Mouse (Mus musculus): ENCODE results near the gene Fam124a. TPM values are rescaled to one million over a fixed set of nuclear protein-coding genes. Genes with fewer than 3 reads are reported as not detected.
"Not testable (repeated sequence)": the region's sequence is repeated elsewhere in the genome, so short reads cannot be mapped to it uniquely, and the experiment has no call there.

The Fam124a gene
- polyA plus RNA-seq, 1 experiment from 2014 or later, result 3.7 TPM

GRCm38 (mm10) chr14:62638345-62638702, 82.8 kb downstream of the Fam124a start:
- no peak for ATAC-seq (ENCODE audit: insufficient read depth, low FRiP score)
- H3K36me3 ChIP-seq (ENCODE audit: control insufficient read depth, insufficient read depth, low read length), result no peaks in the 10 kb centered on the region
- H3K4me1 ChIP-seq (ENCODE audit: control insufficient read depth, insufficient read depth, low read length), result peaks cover 5% of the 10 kb centered on the region; the same call in 1 of the 2 replicates
- H3K9ac ChIP-seq (ENCODE audit: low read length), result no peak overlapping the region
- H3K4me3 ChIP-seq (replicated peaks; ENCODE audit: low read length), result no peak overlapping the region
- 46% methylated on average over 6 of the region's 6 CpGs for WGBS
- no peaks in the 10 kb centered on the region for H3K27me3 ChIP-seq (ENCODE audit: control insufficient read depth, insufficient read depth, low read length)
- no peaks in the 10 kb centered on the region for H3K9me3 ChIP-seq (replicated peaks; ENCODE audit: control insufficient read depth, low read length)
- no peak overlapping the region for H3K4me2 ChIP-seq (ENCODE audit: low read depth, low read length)
- H3K27ac ChIP-seq (ENCODE audit: low read length), result no peak overlapping the region

GRCm38 (mm10) chr14:62639111-62639510, 83.6 kb downstream of the Fam124a start:
- H3K4me2 ChIP-seq (ENCODE audit: low read depth, low read length), result no peak overlapping the region
- H3K9ac ChIP-seq (ENCODE audit: low read length), result no peak overlapping the region
- 57% methylated on average over 6 of the region's 6 CpGs for WGBS
- ATAC-seq (ENCODE audit: insufficient read depth, low FRiP score), result no peak
- H3K27ac ChIP-seq (ENCODE audit: low read length), result no peak overlapping the region
- H3K36me3 ChIP-seq (ENCODE audit: control insufficient read depth, insufficient read depth, low read length), result no peaks in the 10 kb centered on the region
- no peak overlapping the region for H3K4me3 ChIP-seq (replicated peaks; ENCODE audit: low read length)
- no peaks in the 10 kb centered on the region for H3K27me3 ChIP-seq (ENCODE audit: control insufficient read depth, insufficient read depth, low read length)
- peaks cover 5% of the 10 kb centered on the region; the same call in 1 of the 2 replicates for H3K4me1 ChIP-seq (ENCODE audit: control insufficient read depth, insufficient read depth, low read length)
- no peaks in the 10 kb centered on the region for H3K9me3 ChIP-seq (replicated peaks; ENCODE audit: control insufficient read depth, low read length)

GRCm38 (mm10) chr14:62639551-62639950, 84.0 kb downstream of the Fam124a start:
- H3K4me2 ChIP-seq (ENCODE audit: low read depth, low read length), result no peak overlapping the region
- H3K27me3 ChIP-seq (ENCODE audit: control insufficient read depth, insufficient read depth, low read length), result no peaks in the 10 kb centered on the region
- H3K27ac ChIP-seq (ENCODE audit: low read length), result no peak overlapping the region
- peaks cover 5% of the 10 kb centered on the region; the same call in 1 of the 2 replicates for H3K4me1 ChIP-seq (ENCODE audit: control insufficient read depth, insufficient read depth, low read length)
- H3K36me3 ChIP-seq (ENCODE audit: control insufficient read depth, insufficient read depth, low read length), result no peaks in the 10 kb centered on the region
- no peak for ATAC-seq (ENCODE audit: insufficient read depth, low FRiP score)
- no peaks in the 10 kb centered on the region for H3K9me3 ChIP-seq (replicated peaks; ENCODE audit: control insufficient read depth, low read length)
- H3K4me3 ChIP-seq (replicated peaks; ENCODE audit: low read length), result no peak overlapping the region
- 90% methylated on average over 5 of the region's 5 CpGs for WGBS
- H3K9ac ChIP-seq (ENCODE audit: low read length), result no peak overlapping the region

- Histone ChIP-seq H3K27me3 (ENCODE audit: control insufficient read depth, insufficient read depth, low read length) (no peaks in the 10 kb centered on the region), H3K27ac (ENCODE audit: low read length) (no peak overlapping the region), H3K9ac (ENCODE audit: low read length) (no peak overlapping the region), H3K9me3 (replicated peaks; ENCODE audit: control insufficient read depth, low read length) (no peaks in the 10 kb centered on the region), H3K4me1 (ENCODE audit: control insufficient read depth, insufficient read depth, low read length) (peaks cover 5% of the 10 kb centered on the region; the same call in 1 of the 2 replicates), H3K4me3 (replicated peaks; ENCODE audit: low read length) (no peak overlapping the region), H3K4me2 (ENCODE audit: low read depth, low read length) (no peak overlapping the region), H3K36me3 (ENCODE audit: control insufficient read depth, insufficient read depth, low read length) (no peaks in the 10 kb centered on the region)
- 69% methylated on average over 4 of the region's 4 CpGs for WGBS
- no peak for ATAC-seq (ENCODE audit: insufficient read depth, low FRiP score)
These were observed 84.9 kb downstream of the Fam124a start for GRCm38 (mm10) chr14:62640396-62640795.

GRCm38 (mm10) chr14:62642368-62642767, 86.8 kb downstream of the Fam124a start:
- not testable (repeated sequence) for ATAC-seq (ENCODE audit: insufficient read depth, low FRiP score); H3K27me3 ChIP-seq (ENCODE audit: control insufficient read depth, insufficient read depth, low read length); H3K4me3 ChIP-seq (replicated peaks; ENCODE audit: low read length); H3K4me1 ChIP-seq (ENCODE audit: control insufficient read depth, insufficient read depth, low read length); H3K27ac ChIP-seq (ENCODE audit: low read length); H3K36me3 ChIP-seq (ENCODE audit: control insufficient read depth, insufficient read depth, low read length); H3K9me3 ChIP-seq (replicated peaks; ENCODE audit: control insufficient read depth, low read length); H3K9ac ChIP-seq (ENCODE audit: low read length); H3K4me2 ChIP-seq (ENCODE audit: low read depth, low read length)
- WGBS, result 70% methylated on average over 6 of the region's 7 CpGs

GRCm38 (mm10) chr14:62648405-62648804, 92.9 kb downstream of the Fam124a start:
- Histone ChIP-seq H3K27ac (ENCODE audit: low read length) (no peak overlapping the region), H3K36me3 (ENCODE audit: control insufficient read depth, insufficient read depth, low read length) (no peaks in the 10 kb centered on the region), H3K4me3 (replicated peaks; ENCODE audit: low read length) (no peak overlapping the region), H3K9me3 (replicated peaks; ENCODE audit: control insufficient read depth, low read length) (no peaks in the 10 kb centered on the region), H3K4me1 (ENCODE audit: control insufficient read depth, insufficient read depth, low read length) (no peaks in the 10 kb centered on the region), H3K4me2 (ENCODE audit: low read depth, low read length) (no peak overlapping the region), H3K27me3 (ENCODE audit: control insufficient read depth, insufficient read depth, low read length) (no peaks in the 10 kb centered on the region), H3K9ac (ENCODE audit: low read length) (no peak overlapping the region)
- WGBS, result 82% methylated on average over 6 of the region's 6 CpGs
- ATAC-seq (ENCODE audit: insufficient read depth, low FRiP score), result no peak

GRCm38 (mm10) chr14:62650376-62650775, 94.8 kb downstream of the Fam124a start:
- H3K27ac ChIP-seq (ENCODE audit: low read length), result no peak overlapping the region
- WGBS, result 64% methylated on average over 3 of the region's 3 CpGs
- H3K27me3 ChIP-seq (ENCODE audit: control insufficient read depth, insufficient read depth, low read length), result no peaks in the 10 kb centered on the region
- no peaks in the 10 kb centered on the region for H3K4me1 ChIP-seq (ENCODE audit: control insufficient read depth, insufficient read depth, low read length)
- H3K36me3 ChIP-seq (ENCODE audit: control insufficient read depth, insufficient read depth, low read length), result no peaks in the 10 kb centered on the region
- H3K9me3 ChIP-seq (replicated peaks; ENCODE audit: control insufficient read depth, low read length), result no peaks in the 10 kb centered on the region
- no peak overlapping the region for H3K4me3 ChIP-seq (replicated peaks; ENCODE audit: low read length)
- no peak overlapping the region for H3K4me2 ChIP-seq (ENCODE audit: low read depth, low read length)
- no peak for ATAC-seq (ENCODE audit: insufficient read depth, low FRiP score)
- H3K9ac ChIP-seq (ENCODE audit: low read length), result no peak overlapping the region

GRCm38 (mm10) chr14:62651771-62652170, 96.2 kb downstream of the Fam124a start:
- H3K36me3 ChIP-seq (ENCODE audit: control insufficient read depth, insufficient read depth, low read length), result no peaks in the 10 kb centered on the region
- no peaks in the 10 kb centered on the region for H3K27me3 ChIP-seq (ENCODE audit: control insufficient read depth, insufficient read depth, low read length)
- ATAC-seq (ENCODE audit: insufficient read depth, low FRiP score), result no peak
- H3K27ac ChIP-seq (ENCODE audit: low read length), result no peak overlapping the region
- H3K4me2 ChIP-seq (ENCODE audit: low read depth, low read length), result no peak overlapping the region
- H3K9me3 ChIP-seq (replicated peaks; ENCODE audit: control insufficient read depth, low read length), result no peaks in the 10 kb centered on the region
- no peak overlapping the region for H3K9ac ChIP-seq (ENCODE audit: low read length)
- no peaks in the 10 kb centered on the region for H3K4me1 ChIP-seq (ENCODE audit: control insufficient read depth, insufficient read depth, low read length)
- no peak overlapping the region for H3K4me3 ChIP-seq (replicated peaks; ENCODE audit: low read length)
- WGBS, result 88% methylated on average over 3 of the region's 3 CpGs

GRCm38 (mm10) chr14:62655996-62656395, 100.5 kb downstream of the Fam124a start:
- 84% methylated on average over 7 of the region's 7 CpGs for WGBS
- Histone ChIP-seq H3K9me3 (replicated peaks; ENCODE audit: control insufficient read depth, low read length) (no peaks in the 10 kb centered on the region), H3K4me2 (ENCODE audit: low read depth, low read length) (no peak overlapping the region), H3K4me3 (replicated peaks; ENCODE audit: low read length) (no peak overlapping the region), H3K36me3 (ENCODE audit: control insufficient read depth, insufficient read depth, low read length) (no peaks in the 10 kb centered on the region), H3K27ac (ENCODE audit: low read length) (no peak overlapping the region), H3K27me3 (ENCODE audit: control insufficient read depth, insufficient read depth, low read length) (no peaks in the 10 kb centered on the region), H3K9ac (ENCODE audit: low read length) (no peak overlapping the region), H3K4me1 (ENCODE audit: control insufficient read depth, insufficient read depth, low read length) (no peaks in the 10 kb centered on the region)
- no peak for ATAC-seq (ENCODE audit: insufficient read depth, low FRiP score)

- Histone ChIP-seq H3K9me3 (replicated peaks; ENCODE audit: control insufficient read depth, low read length) (no peaks in the 10 kb centered on the region), H3K4me2 (ENCODE audit: low read depth, low read length) (no peak overlapping the region), H3K4me3 (replicated peaks; ENCODE audit: low read length) (no peak overlapping the region), H3K4me1 (ENCODE audit: control insufficient read depth, insufficient read depth, low read length) (no peaks in the 10 kb centered on the region), H3K27me3 (ENCODE audit: control insufficient read depth, insufficient read depth, low read length) (no peaks in the 10 kb centered on the region), H3K36me3 (ENCODE audit: control insufficient read depth, insufficient read depth, low read length) (no peaks in the 10 kb centered on the region), H3K9ac (ENCODE audit: low read length) (no peak overlapping the region), H3K27ac (ENCODE audit: low read length) (no peak overlapping the region)
- no peak for ATAC-seq (ENCODE audit: insufficient read depth, low FRiP score)
- 60% methylated on average over 3 of the region's 3 CpGs for WGBS
These were observed 101.9 kb downstream of the Fam124a start for GRCm38 (mm10) chr14:62657469-62657868.

All from stomach, embryonic 16.5 days (tissue).